Mouse (Mus musculus): ENCODE data around the gene Specc1l.

- TF ChIP-seq POLR2A (IDR thresholded peaks at IDR 0.05; ENCODE audit: low read depth, low read length), result no peak
- TF ChIP-seq CTCF (conservative IDR thresholded peaks at IDR 0.05; ENCODE audit: insufficient read depth, insufficient read length, low read depth, low read length), result no peak
Measured at GRCm38 (mm10) chr10:75220722-75221121, 8.8 kb downstream of the Specc1l start.
